Mouse (Mus musculus) liver, embryonic 15.5 days (tissue): ENCODE data around the gene Notch4. TPM values are rescaled to one million over a fixed set of nuclear protein-coding genes. Genes with fewer than 3 reads are reported as not detected.

Experiments
- polyA plus RNA-seq: library from polyadenylated mRNA; unstranded; fragments of >200 nt; fragmentation: Nextera tagmentation; extraction: Ambion mirVana; gene quantifications from 2 replicates; pipeline ENCODE4 v1.2.1, GENCODE M21; 2015

Notch4 gene
- polyA plus RNA-seq, 1 experiment from 2014 or later: 0.75 TPM

Other genes starting within 250 kb of the Notch4 start
- gene H2-Eb2, start 238.6 kb upstream of the Notch4 start, polyA plus RNA-seq: not detected in 2 replicates
- 0.03 TPM in 1 of 2 replicates, not detected in the other for gene Btnl2, start 209.4 kb upstream of the Notch4 start, polyA plus RNA-seq
- gene Btnl1, start 187.1 kb upstream of the Notch4 start, polyA plus RNA-seq: 0.05 TPM in 1 of 2 replicates, not detected in the other
- not detected in 2 replicates for gene BC051142, start 165.4 kb upstream of the Notch4 start, polyA plus RNA-seq
- gene Btnl4, start 87.0 kb upstream of the Notch4 start, polyA plus RNA-seq: not detected in 2 replicates
- not detected in 2 replicates for gene Btnl6, start 46.9 kb upstream of the Notch4 start, polyA plus RNA-seq
- gene Gpsm3, start 25.5 kb downstream of the Notch4 start, polyA plus RNA-seq: 14.9 and 17.6 TPM in 2 replicates
- gene Pbx2, start 27.0 kb downstream of the Notch4 start, polyA plus RNA-seq: 2.4 and 2.8 TPM in 2 replicates
- gene Ager, start 33.6 kb downstream of the Notch4 start, polyA plus RNA-seq: 0.70 and 0.88 TPM in 2 replicates
- 88.4 and 106 TPM in 2 replicates for gene Rnf5, start 39.4 kb downstream of the Notch4 start, polyA plus RNA-seq
- gene Agpat1, start 40.0 kb downstream of the Notch4 start, polyA plus RNA-seq: 21.1 and 23.6 TPM in 2 replicates
- gene Egfl8, start 51.7 kb downstream of the Notch4 start, polyA plus RNA-seq: 0.20 and 0.33 TPM in 2 replicates
- gene Ppt2, start 64.2 kb downstream of the Notch4 start, polyA plus RNA-seq: 10.7 and 10.8 TPM in 2 replicates
- not detected in 2 replicates for gene Prrt1, start 65.3 kb downstream of the Notch4 start, polyA plus RNA-seq
- gene Fkbpl, start 80.5 kb downstream of the Notch4 start, polyA plus RNA-seq: 4.0 and 5.0 TPM in 2 replicates
- 19.9 and 21.2 TPM in 2 replicates for gene Atf6b, start 82.9 kb downstream of the Notch4 start, polyA plus RNA-seq
- 0.17 and 0.20 TPM in 2 replicates for gene Tnxb, start 106.3 kb downstream of the Notch4 start, polyA plus RNA-seq
- gene C4b, start 179.6 kb downstream of the Notch4 start, polyA plus RNA-seq: 9.8 and 17.1 TPM in 2 replicates
- 0.24 and 0.50 TPM in 2 replicates for gene Cyp21a1, start 240.3 kb downstream of the Notch4 start, polyA plus RNA-seq